Mouse (Mus musculus) midbrain, embryonic 15.5 days (tissue): ENCODE measurements around the gene Spata25. TPM values are rescaled to one million over a fixed set of nuclear protein-coding genes. Genes with fewer than 3 reads are reported as not detected.

ENCODE experiments used
- polyA plus RNA-seq: library from polyadenylated mRNA; unstranded; fragments of >200 nt; fragmentation: Nextera tagmentation; extraction: Ambion mirVana; gene quantifications from 2 replicates; pipeline ENCODE4 v1.2.1, GENCODE M21; 2015

Spata25 gene
- polyA plus RNA-seq, 1 experiment from 2014 or later: not detected

Other genes with a start within 250 kb of the Spata25 start
- gene Wfdc6a, start 243.1 kb downstream of the Spata25 start, polyA plus RNA-seq: not detected in 2 replicates
- gene Eppin, start 234.9 kb downstream of the Spata25 start, polyA plus RNA-seq: not detected in 2 replicates
- gene Wfdc6b, start 215.0 kb downstream of the Spata25 start, polyA plus RNA-seq: not detected in 2 replicates
- not detected in 2 replicates for gene Wfdc8, start 214.9 kb downstream of the Spata25 start, polyA plus RNA-seq
- not detected in 2 replicates for gene Wfdc16, start 189.7 kb downstream of the Spata25 start, polyA plus RNA-seq
- not detected in 2 replicates for gene Wfdc10, start 172.5 kb downstream of the Spata25 start, polyA plus RNA-seq
- gene Wfdc9, start 172.0 kb downstream of the Spata25 start, polyA plus RNA-seq: 0.34 TPM in 1 of 2 replicates, not detected in the other
- gene Wfdc11, start 154.4 kb downstream of the Spata25 start, polyA plus RNA-seq: not detected in 2 replicates
- gene Wfdc13, start 143.4 kb downstream of the Spata25 start, polyA plus RNA-seq: not detected in 2 replicates
- gene Spint4, start 130.0 kb downstream of the Spata25 start, polyA plus RNA-seq: not detected in 2 replicates
- gene Spint5, start 113.2 kb downstream of the Spata25 start, polyA plus RNA-seq: not detected in 2 replicates
- 1.3 and 1.9 TPM in 2 replicates for gene Wfdc3, start 82.6 kb downstream of the Spata25 start, polyA plus RNA-seq
- 52.7 and 55.4 TPM in 2 replicates for gene Dnttip1, start 82.6 kb downstream of the Spata25 start, polyA plus RNA-seq
- gene Ube2c, start 58.6 kb downstream of the Spata25 start, polyA plus RNA-seq: 56.6 and 64.4 TPM in 2 replicates
- gene Tnnc2, start 48.6 kb downstream of the Spata25 start, polyA plus RNA-seq: not detected in 2 replicates
- 34.8 and 40.6 TPM in 2 replicates for gene Snx21, start 42.7 kb downstream of the Spata25 start, polyA plus RNA-seq
- 20.0 and 20.2 TPM in 2 replicates for gene Acot8, start 23.7 kb downstream of the Spata25 start, polyA plus RNA-seq
- gene Zswim3, start 23.4 kb downstream of the Spata25 start, polyA plus RNA-seq: 17.8 and 18.4 TPM in 2 replicates
- gene Zswim1, start 5.9 kb downstream of the Spata25 start, polyA plus RNA-seq: 28.3 and 31.3 TPM in 2 replicates
- 101 and 109 TPM in 2 replicates for gene Ctsa, start 4.3 kb upstream of the Spata25 start, polyA plus RNA-seq
- 6.4 and 6.6 TPM in 2 replicates for gene Neurl2, start 4.9 kb upstream of the Spata25 start, polyA plus RNA-seq
- 105 and 121 TPM in 2 replicates for gene Pltp, start 29.2 kb upstream of the Spata25 start, polyA plus RNA-seq
- gene Pcif1, start 50.8 kb upstream of the Spata25 start, polyA plus RNA-seq: 85.3 and 93.1 TPM in 2 replicates
- 17.8 and 18.9 TPM in 2 replicates for gene Zfp335, start 83.2 kb upstream of the Spata25 start, polyA plus RNA-seq
- gene Mmp9, start 112.2 kb upstream of the Spata25 start, polyA plus RNA-seq: 28.9 and 34.3 TPM in 2 replicates
- 63.8 and 64.0 TPM in 2 replicates for gene Slc12a5, start 132.3 kb upstream of the Spata25 start, polyA plus RNA-seq
- 123 and 126 TPM in 2 replicates for gene Ncoa5, start 206.3 kb upstream of the Spata25 start, polyA plus RNA-seq
- gene Cd40, start 227.1 kb upstream of the Spata25 start, polyA plus RNA-seq: 5.5 and 6.3 TPM in 2 replicates